Mouse (Mus musculus) midbrain, postnatal 0 days (tissue): ENCODE measurements around the gene Slc43a3. TPM values are rescaled to one million over a fixed set of nuclear protein-coding genes. Genes with fewer than 3 reads are reported as not detected.

Source experiments
- ATAC-seq: fragments of 200-750 bp; cut with Nextera tagmentation; 2 replicates; pipeline ENCODE4 v1.8.0; 2017; ENCODE audit warnings: moderate number of reproducible peaks, mild to moderate bottlenecking, moderate TSS enrichment, moderate library complexity; ENCODE audit not compliant: low FRiP score
- DNase-seq: peaks from one replicate; pipeline ENCODE4 v3.0.0-alpha.2; 2015; ENCODE audit warnings: low spot score
- H3K27ac ChIP-seq: fragments of 300-500 bp; sonication (generic); 2 replicates; pipeline ENCODE4 v1.5.1; 2014; ENCODE audit warnings: low read depth, mild to moderate bottlenecking, low read length, mixed read lengths
- H3K27me3 ChIP-seq: fragments of 300-500 bp; sonication (generic); 2 replicates; pipeline ENCODE4 v1.6.1; 2014; ENCODE audit warnings: low read length, control low read depth, mixed read lengths; ENCODE audit not compliant: insufficient read depth
- H3K36me3 ChIP-seq: fragments of 300-500 bp; sonication (generic); 2 replicates; pipeline ENCODE4 v1.6.1; 2014; ENCODE audit warnings: low read length, control low read depth, mixed read lengths; ENCODE audit not compliant: insufficient read depth
- H3K4me1 ChIP-seq: fragments of 300-500 bp; sonication (generic); 2 replicates; pipeline ENCODE4 v1.6.1; 2014; ENCODE audit warnings: mild to moderate bottlenecking, control low read depth, antibody characterized with exemption, low read length, mixed read lengths; ENCODE audit not compliant: insufficient read depth
- H3K4me2 ChIP-seq: fragments of 300-500 bp; sonication (generic); 2 replicates; pipeline ENCODE4 v1.6.1; 2014; ENCODE audit warnings: low read depth, mild to moderate bottlenecking, low read length, mixed read lengths; ENCODE audit not compliant: poor library complexity, severe bottlenecking
- H3K4me3 ChIP-seq: fragments of 300-500 bp; sonication (generic); 2 replicates; pipeline ENCODE4 v1.5.1; 2014; ENCODE audit warnings: low read depth, mild to moderate bottlenecking, low read length, moderate library complexity
- H3K9ac ChIP-seq: fragments of 300-500 bp; sonication (generic); replicated peaks from 2 replicates; pipeline ENCODE4 v1.6.1; 2014; ENCODE audit warnings: mild to moderate bottlenecking, low read length, moderate library complexity, mixed read lengths; ENCODE audit not compliant: poor library complexity, severe bottlenecking
- H3K9me3 ChIP-seq: fragments of 300-500 bp; sonication (generic); 2 replicates; pipeline ENCODE4 v1.6.1; 2016; ENCODE audit warnings: low read length, control low read depth
- CTCF ChIP-seq: IDR thresholded peaks from 2 replicates; pipeline ENCODE4 v1.5.1; 2016; ENCODE audit warnings: antibody characterized with exemption, mild to moderate bottlenecking
- WGBS: fragments of 180-500 bp; shearing (Covaris S2); extraction: QIAGEN DNeasy Blood & Tissue Kit; methylation state at CpG from one replicate; pipeline ENCODE4 v1.1.7; 2014; 5-methylcytosine and 5-hydroxymethylcytosine counted together
- polyA plus RNA-seq: library from polyadenylated mRNA; unstranded; fragments of >200 nt; fragmentation: Nextera tagmentation; extraction: Ambion mirVana; gene quantifications from 2 replicates; pipeline ENCODE4 v1.2.1, GENCODE M21; 2015
- total RNA-seq: library from RNA; depleted of rRNA; stranded (reverse); fragments of >200 nt; gene quantifications from 2 replicates; pipeline ENCODE4 v1.2.3, GENCODE M21; 2014

Gene Slc43a3
- total and polyA plus RNA-seq, 2 experiments from 2014 or later = 1.9 to 2.0 TPM

DNA sequence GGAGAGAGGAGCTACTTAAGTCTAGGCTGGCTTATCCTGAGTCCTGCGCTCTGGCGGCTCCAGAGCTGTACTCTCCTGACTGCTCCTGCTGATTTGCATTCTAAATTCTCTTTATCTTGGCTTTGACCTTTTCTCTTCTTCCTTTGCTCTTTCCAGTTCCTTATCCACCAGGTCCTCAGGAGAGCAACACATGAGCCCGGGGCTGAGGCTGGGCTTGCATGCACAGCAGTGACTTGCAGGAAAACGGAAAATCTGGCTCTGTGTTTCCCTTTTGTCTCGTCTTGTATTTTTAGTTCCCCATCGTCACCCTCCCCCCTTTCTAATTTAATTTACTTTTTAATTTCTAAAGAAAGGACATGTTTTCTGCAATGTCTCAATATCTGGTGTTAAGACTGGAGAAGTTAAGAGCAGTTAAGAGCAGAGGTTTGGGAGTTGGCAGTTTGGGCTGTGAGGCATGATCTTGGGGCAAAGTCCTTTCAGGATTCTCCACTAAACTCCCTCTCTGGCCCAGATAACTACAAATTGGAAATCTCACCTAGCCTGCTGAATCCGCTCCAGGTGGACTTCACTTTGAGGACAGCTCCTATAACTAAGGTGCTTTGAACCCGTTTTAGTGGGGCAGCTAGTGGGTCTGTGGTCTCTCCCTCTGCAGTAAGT, 2.3 kb upstream of the Slc43a3 start:
- H3K4me2 ChIP-seq = no peak overlapping the region

DNA sequence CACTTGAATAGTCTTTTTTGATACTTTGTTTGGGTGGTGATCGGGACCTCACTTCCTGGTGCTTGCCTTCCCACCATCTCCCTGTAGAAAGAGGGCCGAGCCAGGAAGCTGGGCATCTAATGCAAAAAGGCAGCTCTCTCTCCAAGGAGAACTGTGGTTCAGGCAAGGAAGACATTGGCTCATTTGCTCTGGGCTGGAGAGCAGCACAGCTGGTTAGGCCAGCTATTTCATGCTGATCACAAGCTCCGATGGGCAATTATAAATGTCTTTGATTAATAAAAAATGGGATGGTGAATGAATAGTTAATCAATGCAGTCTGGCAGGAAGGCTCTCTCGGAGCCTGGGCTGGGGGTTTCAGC, 1.8 kb upstream of the Slc43a3 start:
- no peak overlapping the region for H3K4me2 ChIP-seq
- no peak for TF ChIP-seq CTCF
- DNase-seq (no peak), ATAC-seq (peak; percentile 35; the same call in 1 of the 2 replicates)
- WGBS = 30% methylated on average over 4 of the region's 4 CpGs
- H3K4me1 ChIP-seq = no peaks in the 10 kb centered on the region
- H3K9ac ChIP-seq = no peak overlapping the region
- H3K36me3 ChIP-seq = no peaks in the 10 kb centered on the region
- no peaks in the 10 kb centered on the region for H3K27me3 ChIP-seq
- H3K27ac ChIP-seq = no peak overlapping the region
- no peak overlapping the region for H3K4me3 ChIP-seq
- no peaks in the 10 kb centered on the region for H3K9me3 ChIP-seq

More for the DNA sequence above, 2.3 kb upstream of the Slc43a3 start:
- no peak overlapping the region for H3K4me3 ChIP-seq
- no peak for TF ChIP-seq CTCF
- H3K27me3 ChIP-seq = no peaks in the 10 kb centered on the region
- DNase-seq = no peak
- no peaks in the 10 kb centered on the region for H3K36me3 ChIP-seq
- no peak overlapping the region for H3K27ac ChIP-seq
- H3K9me3 ChIP-seq = no peaks in the 10 kb centered on the region
- 54% methylated on average over 8 of the region's 8 CpGs for WGBS
- no peak overlapping the region for H3K9ac ChIP-seq
- no peaks in the 10 kb centered on the region for H3K4me1 ChIP-seq
- no peak for ATAC-seq

DNA sequence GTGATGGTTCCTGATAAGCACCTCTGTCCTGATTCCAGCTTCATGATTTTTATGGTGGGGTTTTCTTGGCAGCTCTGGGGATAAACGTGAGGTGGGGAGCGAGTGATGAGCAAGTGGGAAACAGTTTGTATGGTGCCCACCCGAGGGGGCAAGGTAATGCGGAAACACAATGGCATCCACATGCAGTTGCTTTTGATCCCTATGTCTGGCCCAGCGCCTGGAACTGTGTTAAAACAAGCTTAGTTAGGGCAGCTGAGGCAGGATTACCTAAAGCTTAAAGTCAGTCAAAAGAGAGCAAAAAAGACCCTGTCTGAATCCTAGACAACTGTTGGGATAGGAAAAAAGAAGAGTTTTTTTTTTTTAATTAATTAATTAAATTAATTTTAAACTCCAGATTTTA, 1.3 kb upstream of the Slc43a3 start:
- Histone ChIP-seq H3K4me3 (no peak overlapping the region), H3K4me1 (no peaks in the 10 kb centered on the region), H3K27me3 (no peaks in the 10 kb centered on the region), H3K4me2 (no peak overlapping the region), H3K9me3 (no peaks in the 10 kb centered on the region), H3K9ac (no peak overlapping the region), H3K27ac (no peak overlapping the region), H3K36me3 (no peaks in the 10 kb centered on the region)
- no peak for TF ChIP-seq CTCF
- ATAC-seq = 0 out of 2 replicates have a peak, but pooled peaks have one; percentile 6
- no peak for DNase-seq
- WGBS = 39% methylated on average over 5 of the region's 5 CpGs

DNA sequence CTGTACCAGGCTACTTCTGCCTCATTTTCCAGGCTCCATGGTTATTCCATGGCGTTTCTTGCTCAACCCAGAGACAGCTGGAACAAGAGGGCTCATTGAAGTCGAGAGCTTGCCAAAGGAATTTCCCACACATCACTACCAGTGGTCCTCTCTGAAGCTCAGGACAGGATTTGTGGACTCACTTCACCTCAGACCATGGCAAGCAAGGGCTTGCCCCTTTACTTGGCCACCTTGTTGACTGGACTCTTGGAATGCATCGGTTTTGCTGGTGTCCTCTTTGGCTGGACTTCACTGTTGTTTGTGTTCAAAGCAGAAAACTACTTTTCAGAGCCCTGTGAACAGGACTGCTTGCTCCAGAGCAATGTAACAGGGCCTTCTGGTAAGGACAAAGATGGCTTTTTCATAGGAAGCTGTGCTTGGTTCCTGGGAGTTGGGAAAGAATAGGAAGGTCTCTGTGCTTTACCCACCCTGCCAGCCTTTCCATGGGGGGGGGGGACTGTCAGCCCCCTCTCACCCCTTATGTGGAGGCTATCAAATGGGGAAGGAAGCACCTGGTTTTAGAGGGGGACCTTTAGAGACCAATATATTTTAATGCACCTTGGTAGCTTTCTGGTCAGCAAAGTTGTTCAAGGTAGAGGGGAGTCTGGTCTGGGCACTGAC, 1.2 kb downstream of the Slc43a3 start:
- H3K27ac ChIP-seq = no peak overlapping the region
- H3K4me3 ChIP-seq = no peak overlapping the region
- H3K36me3 ChIP-seq = no peaks in the 10 kb centered on the region
- H3K9me3 ChIP-seq = no peaks in the 10 kb centered on the region
- H3K27me3 ChIP-seq = no peaks in the 10 kb centered on the region
- no peak for TF ChIP-seq CTCF
- 69% methylated on average over 3 of the region's 3 CpGs for WGBS
- no peak overlapping the region for H3K4me2 ChIP-seq
- no peaks in the 10 kb centered on the region for H3K4me1 ChIP-seq
- no peak for DNase-seq
- ATAC-seq = no peak
- H3K9ac ChIP-seq = no peak overlapping the region

DNA sequence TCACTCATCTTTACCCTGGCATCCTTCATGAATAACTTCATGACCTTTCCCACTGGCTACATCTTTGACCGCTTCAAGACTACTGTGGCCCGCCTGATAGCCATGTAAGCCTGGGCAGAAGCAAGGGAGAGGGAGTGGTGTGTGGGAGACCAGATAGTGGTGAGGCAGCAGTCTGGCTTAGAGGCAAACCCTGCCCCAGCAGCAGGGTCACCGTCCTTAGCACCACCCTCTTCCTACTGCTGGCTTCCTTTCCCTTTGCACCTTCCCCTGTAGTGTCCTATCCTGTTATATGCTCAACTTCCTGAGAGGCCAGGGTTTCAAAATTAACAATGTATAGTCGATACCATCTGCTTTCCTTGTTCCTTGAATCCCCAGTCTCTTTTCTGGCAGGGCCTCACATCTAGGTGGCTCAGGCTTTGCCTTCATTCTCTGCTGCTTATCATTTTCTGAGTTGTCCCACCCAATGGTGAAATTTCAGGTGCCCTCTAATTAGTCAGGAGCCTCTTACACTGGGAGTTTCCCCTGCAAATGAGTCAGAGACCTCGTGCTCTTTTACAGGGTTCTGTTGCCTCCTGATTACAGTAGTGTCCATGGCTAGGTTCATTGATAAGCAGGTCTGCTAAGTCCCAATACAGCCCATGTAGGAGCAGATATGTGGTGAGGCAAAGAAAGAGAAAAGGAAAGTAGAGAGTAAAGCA, 2.0 kb downstream of the Slc43a3 start:
- ATAC-seq = no peak

DNA sequence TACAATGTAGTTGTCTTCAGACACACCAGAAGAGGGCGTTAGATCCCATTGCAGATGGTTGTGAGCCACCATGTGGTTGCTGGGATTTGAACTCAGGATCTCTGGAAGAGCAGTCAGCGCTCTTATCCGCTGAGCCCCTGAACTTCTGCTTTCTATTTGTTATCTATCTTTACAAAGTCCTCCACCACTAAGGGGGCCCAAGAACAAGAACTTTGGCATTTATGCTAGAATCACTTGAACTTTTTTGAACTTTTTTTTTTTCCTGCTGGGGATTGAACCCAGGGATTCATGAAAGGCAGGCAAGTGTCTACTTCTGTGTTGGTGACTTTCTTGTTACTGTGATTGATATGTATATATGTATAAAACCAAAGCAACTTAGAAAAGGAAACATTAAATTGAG, 2.9 kb downstream of the Slc43a3 start:
- WGBS = 97% methylated on average over 3 of the region's 3 CpGs
- TF ChIP-seq CTCF = no peak
- H3K9me3 ChIP-seq = no peaks in the 10 kb centered on the region
- H3K4me2 ChIP-seq = no peak overlapping the region
- H3K4me3 ChIP-seq = no peak overlapping the region
- H3K27me3 ChIP-seq = no peaks in the 10 kb centered on the region
- no peaks in the 10 kb centered on the region for H3K4me1 ChIP-seq
- H3K9ac ChIP-seq = no peak overlapping the region
- DNase-seq = no peak
- no peak overlapping the region for H3K27ac ChIP-seq
- no peaks in the 10 kb centered on the region for H3K36me3 ChIP-seq
- no peak for ATAC-seq

More for the DNA sequence above, 2.0 kb downstream of the Slc43a3 start:
- Histone ChIP-seq H3K9me3 (no peaks in the 10 kb centered on the region), H3K4me1 (no peaks in the 10 kb centered on the region), H3K27ac (no peak overlapping the region), H3K4me2 (no peak overlapping the region), H3K4me3 (no peak overlapping the region), H3K27me3 (no peaks in the 10 kb centered on the region), H3K36me3 (no peaks in the 10 kb centered on the region), H3K9ac (no peak overlapping the region)
- 93% methylated on average over 5 of the region's 5 CpGs for WGBS
- no peak for DNase-seq
- no peak for TF ChIP-seq CTCF
